Mouse (Mus musculus): ENCODE data around the gene Slamf6. TPM values are rescaled to one million over a fixed set of nuclear protein-coding genes. Genes with fewer than 3 reads are reported as not detected.

The Slamf6 gene
- polyA plus RNA-seq, 1 experiment from 2014 or later: 0.23 TPM

- DNase-seq (ENCODE audit: low spot score) (no peak), ATAC-seq (ENCODE audit: insufficient read depth, low FRiP score, low TSS enrichment) (0 out of 2 replicates have a peak, but pooled peaks have one; percentile 23)
- H3K9ac ChIP-seq (ENCODE audit: low read length): no peak overlapping the region
- H3K4me1 ChIP-seq (ENCODE audit: control insufficient read depth, insufficient read depth, low read length): no peaks in the 10 kb centered on the region
- no peak overlapping the region for H3K27ac ChIP-seq (ENCODE audit: low read depth, low read length)
- no peak overlapping the region for H3K4me2 ChIP-seq (ENCODE audit: low read depth)
- WGBS: 63% methylated on average over 11 of the region's 11 CpGs
- H3K9me3 ChIP-seq (ENCODE audit: control insufficient read depth, low read length): no peaks in the 10 kb centered on the region
- H3K36me3 ChIP-seq (ENCODE audit: control insufficient read depth, insufficient read depth, low read length): no peaks in the 10 kb centered on the region
- H3K27me3 ChIP-seq (ENCODE audit: control insufficient read depth, insufficient read depth, low read length): no peaks in the 10 kb centered on the region
- H3K4me3 ChIP-seq (ENCODE audit: low read depth, low read length): no peak overlapping the region
Observed at GRCm38 (mm10) chr1:171948161-171948945, 31.0 kb downstream of the Slamf6 start.

GRCm38 (mm10) chr1:171948946-171949508 lies 31.7 kb downstream of the Slamf6 start:
- ATAC-seq (ENCODE audit: insufficient read depth, low FRiP score, low TSS enrichment) (no peak), DNase-seq (ENCODE audit: low spot score) (no peak)
- Histone ChIP-seq H3K4me3 (ENCODE audit: low read depth, low read length) (no peak overlapping the region), H3K4me2 (ENCODE audit: low read depth) (no peak overlapping the region), H3K27ac (ENCODE audit: low read depth, low read length) (no peak overlapping the region), H3K4me1 (ENCODE audit: control insufficient read depth, insufficient read depth, low read length) (no peaks in the 10 kb centered on the region), H3K36me3 (ENCODE audit: control insufficient read depth, insufficient read depth, low read length) (no peaks in the 10 kb centered on the region), H3K9me3 (ENCODE audit: control insufficient read depth, low read length) (no peaks in the 10 kb centered on the region), H3K27me3 (ENCODE audit: control insufficient read depth, insufficient read depth, low read length) (no peaks in the 10 kb centered on the region), H3K9ac (ENCODE audit: low read length) (no peak overlapping the region)
- WGBS: 79% methylated on average over 6 of the region's 6 CpGs

- ATAC-seq (ENCODE audit: insufficient read depth, low FRiP score, low TSS enrichment) (no peak), DNase-seq (ENCODE audit: low spot score) (no peak)
- Histone ChIP-seq H3K4me1 (ENCODE audit: control insufficient read depth, insufficient read depth, low read length) (no peaks in the 10 kb centered on the region), H3K9me3 (ENCODE audit: control insufficient read depth, low read length) (no peaks in the 10 kb centered on the region), H3K27me3 (ENCODE audit: control insufficient read depth, insufficient read depth, low read length) (no peaks in the 10 kb centered on the region), H3K4me3 (ENCODE audit: low read depth, low read length) (no peak overlapping the region), H3K4me2 (ENCODE audit: low read depth) (no peak overlapping the region), H3K27ac (ENCODE audit: low read depth, low read length) (no peak overlapping the region), H3K36me3 (ENCODE audit: control insufficient read depth, insufficient read depth, low read length) (no peaks in the 10 kb centered on the region), H3K9ac (ENCODE audit: low read length) (no peak overlapping the region)
- whole genome bisulfite sequencing: 69% methylated on average over 6 of the region's 6 CpGs
Observed at GRCm38 (mm10) chr1:171955071-171955470, 37.8 kb downstream of the Slamf6 start.

- no peaks in the 10 kb centered on the region for H3K9me3 ChIP-seq (ENCODE audit: control insufficient read depth, low read length)
- WGBS: 73% methylated on average over 2 of the region's 2 CpGs
- H3K4me2 ChIP-seq (ENCODE audit: low read depth): no peak overlapping the region
- DNase-seq (ENCODE audit: low spot score) (no peak), ATAC-seq (ENCODE audit: insufficient read depth, low FRiP score, low TSS enrichment) (no peak)
- no peaks in the 10 kb centered on the region for H3K4me1 ChIP-seq (ENCODE audit: control insufficient read depth, insufficient read depth, low read length)
- no peaks in the 10 kb centered on the region for H3K27me3 ChIP-seq (ENCODE audit: control insufficient read depth, insufficient read depth, low read length)
- no peak overlapping the region for H3K4me3 ChIP-seq (ENCODE audit: low read depth, low read length)
- no peak overlapping the region for H3K9ac ChIP-seq (ENCODE audit: low read length)
- no peaks in the 10 kb centered on the region for H3K36me3 ChIP-seq (ENCODE audit: control insufficient read depth, insufficient read depth, low read length)
- no peak overlapping the region for H3K27ac ChIP-seq (ENCODE audit: low read depth, low read length)
Observed at GRCm38 (mm10) chr1:171957411-171957810, 40.1 kb downstream of the Slamf6 start.

GRCm38 (mm10) chr1:171960726-171961125 lies 43.4 kb downstream of the Slamf6 start:
- WGBS: 87% methylated on average over 5 of the region's 5 CpGs
- ATAC-seq (ENCODE audit: insufficient read depth, low FRiP score, low TSS enrichment): no peak

GRCm38 (mm10) chr1:171961704-171962103 lies 44.4 kb downstream of the Slamf6 start:
- Histone ChIP-seq H3K27me3 (ENCODE audit: control insufficient read depth, insufficient read depth, low read length) (no peaks in the 10 kb centered on the region), H3K9ac (ENCODE audit: low read length) (no peak overlapping the region), H3K4me1 (ENCODE audit: control insufficient read depth, insufficient read depth, low read length) (no peaks in the 10 kb centered on the region), H3K9me3 (ENCODE audit: control insufficient read depth, low read length) (no peaks in the 10 kb centered on the region), H3K27ac (ENCODE audit: low read depth, low read length) (no peak overlapping the region), H3K4me3 (ENCODE audit: low read depth, low read length) (no peak overlapping the region), H3K36me3 (ENCODE audit: control insufficient read depth, insufficient read depth, low read length) (no peaks in the 10 kb centered on the region), H3K4me2 (ENCODE audit: low read depth) (no peak overlapping the region)
- no peak for DNase-seq (ENCODE audit: low spot score)
- no peak for ATAC-seq (ENCODE audit: insufficient read depth, low FRiP score, low TSS enrichment)
- WGBS: 85% methylated on average over 6 of the region's 6 CpGs

More at GRCm38 (mm10) chr1:171960726-171961125, 43.4 kb downstream of the Slamf6 start:
- H3K9ac ChIP-seq (ENCODE audit: low read length): no peak overlapping the region
- DNase-seq (ENCODE audit: low spot score): no peak
- H3K27ac ChIP-seq (ENCODE audit: low read depth, low read length): no peak overlapping the region
- no peak overlapping the region for H3K4me2 ChIP-seq (ENCODE audit: low read depth)
- H3K4me3 ChIP-seq (ENCODE audit: low read depth, low read length): no peak overlapping the region
- H3K27me3 ChIP-seq (ENCODE audit: control insufficient read depth, insufficient read depth, low read length): no peaks in the 10 kb centered on the region
- H3K36me3 ChIP-seq (ENCODE audit: control insufficient read depth, insufficient read depth, low read length): no peaks in the 10 kb centered on the region
- H3K9me3 ChIP-seq (ENCODE audit: control insufficient read depth, low read length): no peaks in the 10 kb centered on the region
- H3K4me1 ChIP-seq (ENCODE audit: control insufficient read depth, insufficient read depth, low read length): no peaks in the 10 kb centered on the region

GRCm38 (mm10) chr1:171963613-171964012 lies 46.3 kb downstream of the Slamf6 start:
- Histone ChIP-seq H3K9me3 (ENCODE audit: control insufficient read depth, low read length) (no peaks in the 10 kb centered on the region), H3K4me3 (ENCODE audit: low read depth, low read length) (no peak overlapping the region), H3K4me2 (ENCODE audit: low read depth) (no peak overlapping the region), H3K9ac (ENCODE audit: low read length) (no peak overlapping the region), H3K27me3 (ENCODE audit: control insufficient read depth, insufficient read depth, low read length) (no peaks in the 10 kb centered on the region), H3K36me3 (ENCODE audit: control insufficient read depth, insufficient read depth, low read length) (no peaks in the 10 kb centered on the region), H3K4me1 (ENCODE audit: control insufficient read depth, insufficient read depth, low read length) (no peaks in the 10 kb centered on the region), H3K27ac (ENCODE audit: low read depth, low read length) (no peak overlapping the region)
- no peak for DNase-seq (ENCODE audit: low spot score)
- ATAC-seq (ENCODE audit: insufficient read depth, low FRiP score, low TSS enrichment): no peak
- 89% methylated on average over 6 of the region's 6 CpGs for WGBS

- DNase-seq (ENCODE audit: low spot score): no peak
- no peak overlapping the region for H3K4me2 ChIP-seq (ENCODE audit: low read depth)
- H3K27ac ChIP-seq (ENCODE audit: low read depth, low read length): no peak overlapping the region
- WGBS: 79% methylated on average over 6 of the region's 6 CpGs
- H3K4me1 ChIP-seq (ENCODE audit: control insufficient read depth, insufficient read depth, low read length): peaks cover 6% of the 10 kb centered on the region; the same call in 1 of the 2 replicates
- ATAC-seq (ENCODE audit: insufficient read depth, low FRiP score, low TSS enrichment): no peak
- H3K27me3 ChIP-seq (ENCODE audit: control insufficient read depth, insufficient read depth, low read length): no peaks in the 10 kb centered on the region
- H3K4me3 ChIP-seq (ENCODE audit: low read depth, low read length): no peak overlapping the region
- H3K9ac ChIP-seq (ENCODE audit: low read length): no peak overlapping the region
- H3K36me3 ChIP-seq (ENCODE audit: control insufficient read depth, insufficient read depth, low read length): no peaks in the 10 kb centered on the region
- no peaks in the 10 kb centered on the region for H3K9me3 ChIP-seq (ENCODE audit: control insufficient read depth, low read length)
Observed at GRCm38 (mm10) chr1:171966054-171966790, 48.9 kb downstream of the Slamf6 start.
